Mouse (Mus musculus): ENCODE measurements at regions not wholly inside any gene's neighbourhood (a gene's known extent, or its start where the extent isn't known, plus 50 kb on each side); places are given as distances from the start of the nearest gene placed in this dataset.
A peak's percentile ranks its signal among the peaks of the same experiment; 100 is the strongest.

DNA sequence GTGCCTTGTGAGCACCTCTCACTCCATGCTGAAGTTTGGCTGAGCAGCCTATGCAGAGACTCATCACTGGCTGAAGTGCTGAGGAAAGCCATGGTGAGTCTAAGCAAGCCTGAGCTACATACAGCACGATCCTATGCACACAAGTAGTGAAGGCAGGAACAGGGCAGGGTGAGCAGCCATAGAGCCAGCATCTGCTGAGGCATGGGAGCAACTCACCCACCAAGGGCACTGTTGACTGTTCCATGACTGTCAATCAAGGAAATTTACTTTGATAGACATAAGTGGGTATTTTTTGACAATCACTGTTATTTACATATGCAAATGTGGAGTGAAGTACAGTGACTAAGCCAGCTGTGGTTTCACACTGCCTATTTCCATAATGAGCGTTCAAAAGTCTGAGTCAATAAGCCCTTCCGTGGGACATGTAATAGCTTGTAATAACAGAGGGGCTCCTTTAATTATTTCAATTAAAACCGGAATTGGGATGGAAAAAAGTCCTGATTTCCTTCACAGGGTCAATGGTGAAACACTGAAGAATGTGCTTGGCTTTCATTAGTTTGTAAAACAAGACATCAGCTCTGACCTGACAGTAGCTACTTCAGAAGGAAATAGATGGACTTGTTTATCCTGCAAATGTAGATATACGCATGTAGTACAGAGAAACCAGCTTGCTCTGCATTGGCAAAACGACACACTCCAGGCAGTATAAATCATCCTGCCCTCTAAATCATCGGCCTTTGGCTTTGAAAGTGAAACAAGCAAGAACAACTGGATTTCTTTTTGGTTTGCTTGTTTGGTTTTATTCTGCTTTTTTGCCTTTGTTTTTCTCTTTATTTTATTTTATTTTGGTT, 62.1 kb downstream of the Tuba3b start:
- DNase-seq (ENCODE audit: low read depth, low spot score), result peak; percentile 20

DNA sequence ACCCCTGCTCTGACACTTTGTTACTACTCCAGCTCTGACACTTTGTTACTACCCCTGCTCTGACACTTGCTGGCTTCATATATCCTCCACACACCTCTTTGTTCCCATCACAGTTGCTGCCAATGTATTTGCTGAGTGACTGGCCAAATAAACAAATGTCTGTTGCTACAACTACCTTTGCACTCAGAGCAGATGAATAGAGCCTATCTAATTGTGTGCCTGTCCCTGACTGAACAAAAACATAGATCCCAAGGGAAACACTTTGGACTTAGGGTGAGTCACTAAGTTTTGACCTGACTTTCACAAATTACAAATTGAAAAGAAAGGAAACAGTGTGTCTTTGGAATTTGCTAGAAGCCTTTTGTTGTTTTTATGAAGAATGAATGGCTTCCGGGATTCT, 64.0 kb downstream of the Tuba3b start:
- peak; percentile 58 for DNase-seq (ENCODE audit: low read depth, low spot score)

DNA sequence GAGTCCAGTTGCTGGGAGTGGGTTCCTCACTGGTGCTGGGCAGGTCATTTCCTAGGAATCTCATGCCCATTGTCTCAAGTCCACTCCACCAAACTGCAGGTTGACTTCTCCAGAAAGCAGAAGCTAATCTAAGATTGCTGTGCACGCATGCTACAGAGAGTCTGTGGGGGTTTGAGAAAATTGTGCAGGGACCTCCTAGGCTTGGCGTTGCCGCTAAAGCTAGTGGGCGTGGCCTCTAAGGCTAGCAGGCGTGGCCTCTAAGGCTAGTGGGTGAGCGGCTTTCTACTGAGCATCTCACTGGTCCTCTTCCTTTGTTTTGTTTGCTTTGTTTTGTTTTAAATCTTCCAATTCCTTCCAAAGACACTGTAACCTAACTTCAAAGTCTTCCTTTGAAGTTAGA, 59.5 kb upstream of the Rassf8 start:
- DNase-seq (ENCODE audit: low read depth, low spot score), result no peak

DNA sequence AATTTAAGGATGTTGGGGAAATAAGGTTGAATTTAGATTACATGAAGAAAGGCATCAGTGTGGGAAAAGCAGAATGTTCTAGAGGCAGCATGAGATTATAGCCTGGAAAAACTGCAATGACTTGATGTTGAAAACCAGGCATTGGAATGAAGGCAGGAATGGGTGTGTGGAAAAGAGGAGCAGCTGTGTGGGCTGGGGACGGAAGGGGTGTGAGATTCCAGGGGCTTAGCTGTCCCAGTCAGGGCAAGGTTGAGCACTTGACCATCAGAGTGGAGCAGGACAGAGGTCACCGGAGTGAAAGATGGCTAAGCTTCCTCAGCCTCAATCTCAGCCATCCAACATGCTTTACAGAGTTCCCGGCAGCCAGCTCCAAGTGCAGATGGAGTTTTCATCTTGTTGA, 54.9 kb upstream of the Rassf8 start:
- no peak for DNase-seq (ENCODE audit: low read depth, low spot score)

DNA sequence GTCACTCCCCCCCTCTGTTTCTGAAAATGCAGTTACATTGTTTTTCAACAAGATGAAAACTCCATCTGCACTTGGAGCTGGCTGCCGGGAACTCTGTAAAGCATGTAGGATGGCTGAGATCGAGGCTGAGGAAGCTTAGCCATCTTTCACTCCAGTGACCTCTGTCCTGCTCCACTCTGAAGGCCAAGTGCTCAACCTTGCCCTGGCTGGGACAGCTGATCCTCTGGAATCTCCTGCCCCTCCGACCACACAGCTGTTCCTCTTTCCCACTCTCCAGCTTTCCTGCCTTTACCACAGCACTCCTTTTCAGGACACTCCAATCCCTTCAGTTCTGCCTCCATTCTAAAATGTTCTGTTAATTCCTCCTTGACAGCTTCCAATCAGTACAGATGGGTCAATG, 51.7 kb upstream of the Rassf8 start:
- DNase-seq (ENCODE audit: low read depth, low spot score), result no peak

All from 3T3-L1 (cell line).